Mouse (Mus musculus): ENCODE results near the gene Bcl9l. TPM values are rescaled to one million over a fixed set of nuclear protein-coding genes. Genes with fewer than 3 reads are reported as not detected.
A peak's percentile ranks its signal among the peaks of the same experiment; 100 is the strongest.

Gene Bcl9l
- polyA plus RNA-seq, 1 experiment from 2014 or later = 18.5 TPM

DNA sequence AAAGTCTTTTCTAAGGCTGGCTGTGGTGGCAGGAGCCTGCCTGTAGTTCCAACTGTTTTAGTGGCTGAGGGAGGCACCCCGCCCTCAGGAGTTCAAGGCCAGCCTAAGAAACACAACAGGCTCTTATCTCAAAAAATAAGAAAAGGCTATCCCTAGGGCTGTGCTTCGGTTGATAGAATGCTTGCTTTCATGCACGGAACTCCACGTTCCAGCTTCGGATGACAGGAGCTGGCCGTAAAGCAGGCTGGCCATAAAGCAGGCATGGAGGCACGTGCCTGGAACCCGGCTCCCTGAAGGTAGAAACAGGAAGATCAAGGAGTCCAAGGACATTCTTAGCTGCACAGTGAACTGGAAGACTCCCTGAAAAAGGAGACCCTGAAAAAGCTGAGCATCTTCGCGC lies 8.7 kb downstream of the Bcl9l start:
- H3K27ac ChIP-seq = no peak overlapping the region
- 76% methylated on average over 10 of the region's 10 CpGs for WGBS
- no peak for ATAC-seq (ENCODE audit: insufficient number of reproducible peaks, insufficient read depth, low FRiP score, low TSS enrichment)
- H3K9ac ChIP-seq = no peak overlapping the region
- H3K4me3 ChIP-seq = no peak overlapping the region
- H3K4me1 ChIP-seq = peaks cover 92% of the 10 kb centered on the region
- H3K9me3 ChIP-seq = no peaks in the 10 kb centered on the region
- peaks cover 9% of the 10 kb centered on the region; the same call in 1 of the 2 replicates for H3K36me3 ChIP-seq
- H3K4me2 ChIP-seq (replicated peaks) = no peak overlapping the region
- no peaks in the 10 kb centered on the region for H3K27me3 ChIP-seq

DNA sequence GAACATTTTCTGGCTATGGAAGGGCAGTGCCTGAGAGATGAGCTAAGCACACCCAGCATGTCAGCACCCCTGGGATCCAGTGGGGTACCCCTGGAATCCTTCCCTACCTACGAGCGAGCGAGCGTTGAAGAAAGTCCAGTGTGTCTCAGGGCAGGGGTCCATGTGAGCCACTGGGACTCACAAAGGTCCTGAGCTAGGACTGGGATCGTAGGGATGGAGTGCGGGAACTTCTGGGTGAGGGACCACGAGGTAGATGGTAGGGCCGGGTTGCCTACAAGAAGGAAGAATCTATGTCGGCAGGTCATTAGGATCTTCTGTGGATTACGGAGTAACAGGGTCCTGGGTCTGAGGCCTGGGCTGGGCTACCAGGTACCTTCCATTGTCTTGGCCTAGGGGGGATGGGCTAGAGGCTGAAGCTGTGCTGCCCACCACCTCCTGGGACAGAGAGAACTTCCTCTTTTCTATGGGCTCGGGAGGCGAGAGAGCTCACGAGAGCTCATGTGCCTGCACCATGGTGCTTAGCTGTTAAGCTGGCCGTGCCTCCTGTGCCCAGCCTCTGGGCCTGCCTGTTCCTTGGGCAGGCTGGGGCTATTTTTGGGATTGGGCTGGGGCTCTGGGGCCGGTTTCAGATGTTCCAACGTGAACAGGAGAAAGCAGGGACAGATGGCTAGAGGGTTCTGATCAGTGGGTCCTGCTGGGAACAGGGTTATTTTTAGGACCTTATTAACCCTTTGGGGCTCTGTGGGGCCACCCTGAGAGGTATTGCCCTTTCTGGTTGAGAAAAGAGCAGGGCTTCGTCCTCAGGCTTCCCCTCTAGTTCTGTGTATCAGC lies 10.2 kb downstream of the Bcl9l start:
- no peak for ATAC-seq (ENCODE audit: insufficient number of reproducible peaks, insufficient read depth, low FRiP score, low TSS enrichment)

DNA sequence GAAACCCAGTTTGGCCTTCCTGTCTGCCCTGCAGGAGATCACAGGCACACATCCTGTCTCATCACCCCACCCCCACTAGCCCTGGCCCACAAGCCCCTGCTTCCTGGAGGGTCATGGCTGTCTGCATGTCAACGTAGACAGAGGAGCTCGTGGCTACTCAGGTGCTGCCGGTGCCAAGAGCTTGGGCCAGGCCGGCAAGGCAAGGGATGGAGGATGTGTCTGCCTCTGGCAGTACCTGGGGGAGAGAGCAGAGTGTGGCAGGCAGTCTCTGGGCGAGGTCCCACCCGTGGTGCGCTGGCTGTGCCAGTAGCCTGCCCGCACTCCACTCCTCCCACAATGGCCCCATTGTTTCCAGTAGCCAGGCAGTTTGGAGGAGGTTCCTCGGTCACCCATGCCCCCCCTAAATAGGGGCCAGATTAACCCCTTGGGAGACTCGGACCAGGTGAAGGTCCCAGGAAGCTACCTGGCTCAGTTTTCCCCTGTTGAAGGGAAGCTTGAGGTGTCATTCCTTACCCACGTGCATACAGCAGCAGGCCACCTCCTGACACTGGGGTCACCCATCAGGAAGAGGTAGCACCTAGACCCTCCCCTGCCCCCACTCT lies 11.7 kb downstream of the Bcl9l start:
- H3K4me2 ChIP-seq (replicated peaks) = peak overlapping the region; percentile 28
- ATAC-seq (ENCODE audit: insufficient number of reproducible peaks, insufficient read depth, low FRiP score, low TSS enrichment) = no peak
- no peaks in the 10 kb centered on the region for H3K9me3 ChIP-seq
- 5% methylated on average over 11 of the region's 11 CpGs for WGBS
- H3K27ac ChIP-seq = peak overlapping the region; percentile 75
- peaks cover 11% of the 10 kb centered on the region; the same call in 1 of the 2 replicates for H3K36me3 ChIP-seq
- H3K9ac ChIP-seq = no peak overlapping the region; the same call in none of the 2 replicates
- peaks cover 91% of the 10 kb centered on the region for H3K4me1 ChIP-seq
- no peaks in the 10 kb centered on the region for H3K27me3 ChIP-seq
- peak overlapping the region; percentile 10; the same call in 1 of the 2 replicates for H3K4me3 ChIP-seq

More for the DNA sequence above, 10.2 kb downstream of the Bcl9l start:
- Histone ChIP-seq H3K27ac (0 out of 2 replicates have a peak overlapping the region, but pooled peaks have one; percentile 46), H3K9ac (no peak overlapping the region), H3K4me2 (replicated peaks) (0 out of 2 replicates have a peak overlapping the region, but pooled peaks have one; percentile 5), H3K4me3 (no peak overlapping the region), H3K27me3 (no peaks in the 10 kb centered on the region), H3K9me3 (no peaks in the 10 kb centered on the region), H3K36me3 (peaks cover 11% of the 10 kb centered on the region; the same call in 1 of the 2 replicates), H3K4me1 (peaks cover 92% of the 10 kb centered on the region)
- 59% methylated on average over 17 of the region's 17 CpGs for WGBS

DNA sequence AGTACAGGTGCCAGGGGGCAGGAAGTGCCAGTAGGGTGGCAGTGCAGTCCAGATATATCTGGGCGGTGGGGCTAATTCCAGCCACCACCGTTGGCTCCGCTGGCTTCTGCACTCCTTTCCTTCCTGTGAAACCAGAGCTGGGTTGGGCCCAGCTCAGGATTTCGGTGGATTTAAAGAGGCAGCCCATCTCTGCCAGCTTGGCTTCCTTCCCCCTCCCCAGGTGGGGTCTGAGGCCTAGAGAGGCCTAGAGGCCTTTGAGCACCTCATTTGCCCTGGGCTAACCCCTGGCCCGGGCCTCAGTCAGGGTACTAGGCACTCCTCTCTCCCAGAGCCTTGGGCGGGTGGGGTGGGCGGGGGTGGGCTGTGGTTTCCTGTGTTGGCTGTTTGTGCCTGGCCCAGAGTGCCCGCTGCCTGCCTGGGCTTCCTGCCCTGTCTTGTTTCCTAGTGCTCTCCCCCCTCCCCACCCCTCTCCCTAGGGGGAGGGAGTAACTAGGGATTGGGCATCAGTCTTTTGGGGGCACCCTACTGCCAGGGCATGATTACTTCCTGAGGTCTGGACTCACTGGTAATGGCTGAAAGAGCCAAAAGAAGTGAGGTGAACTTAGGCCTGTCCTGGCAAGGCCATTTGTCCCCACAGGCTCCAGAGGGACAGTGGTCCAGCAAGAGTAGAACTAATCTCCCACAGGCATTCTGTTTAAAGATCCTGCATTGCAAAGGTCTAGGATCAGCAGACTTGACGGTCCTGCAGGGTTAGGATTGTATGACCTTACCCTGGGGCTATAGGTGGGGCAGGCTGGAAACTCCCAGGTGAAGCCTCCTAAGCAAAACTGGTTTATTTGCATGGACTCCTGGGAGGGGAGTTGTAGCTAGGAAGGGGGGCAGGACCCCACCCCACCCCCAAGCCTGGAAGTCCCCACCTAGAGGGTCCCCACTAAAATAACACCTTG lies 12.5 kb downstream of the Bcl9l start:
- 18% methylated on average over 9 of the region's 9 CpGs for WGBS
- Histone ChIP-seq H3K9ac (peak overlapping the region; percentile 30; the same call in 1 of the 2 replicates), H3K27me3 (no peaks in the 10 kb centered on the region), H3K4me2 (replicated peaks) (peak overlapping the region; percentile 28), H3K4me3 (peak overlapping the region; percentile 10; the same call in 1 of the 2 replicates), H3K27ac (peak overlapping the region; percentile 75), H3K9me3 (no peaks in the 10 kb centered on the region), H3K4me1 (peaks cover 91% of the 10 kb centered on the region), H3K36me3 (peaks cover 11% of the 10 kb centered on the region; the same call in 1 of the 2 replicates)
- ATAC-seq (ENCODE audit: insufficient number of reproducible peaks, insufficient read depth, low FRiP score, low TSS enrichment) = no peak

DNA sequence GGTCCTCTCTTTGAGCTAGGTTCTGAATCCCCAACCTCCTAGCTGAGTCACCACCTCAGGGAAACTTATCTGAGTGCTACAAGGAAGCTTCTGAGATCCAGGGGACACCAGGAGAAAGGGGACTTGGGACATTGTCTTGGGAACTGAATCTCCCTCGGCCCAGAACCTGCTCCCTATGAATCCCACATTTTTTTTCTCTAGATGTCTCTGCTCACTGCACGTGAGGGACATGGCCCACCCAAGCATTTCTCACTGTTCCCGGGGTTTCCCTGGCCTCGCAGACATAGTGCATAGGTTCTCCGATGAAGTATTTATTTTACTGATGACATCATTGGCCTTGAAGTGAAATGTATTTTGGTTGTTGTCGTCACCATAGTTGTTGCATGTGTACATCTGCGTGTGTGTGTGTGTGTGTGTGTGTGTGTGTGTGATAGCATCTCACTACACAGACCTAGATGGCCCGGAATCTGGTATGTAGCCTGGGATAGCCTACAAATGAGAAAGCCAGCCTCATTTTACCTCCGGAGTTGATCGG lies 13.3 kb downstream of the Bcl9l start:
- ATAC-seq (ENCODE audit: insufficient number of reproducible peaks, insufficient read depth, low FRiP score, low TSS enrichment) = no peak
- H3K9me3 ChIP-seq = no peaks in the 10 kb centered on the region
- no peaks in the 10 kb centered on the region for H3K27me3 ChIP-seq
- H3K4me1 ChIP-seq = peaks cover 91% of the 10 kb centered on the region
- 81% methylated on average over 10 of the region's 10 CpGs for WGBS
- no peak overlapping the region for H3K9ac ChIP-seq
- H3K27ac ChIP-seq = no peak overlapping the region
- H3K36me3 ChIP-seq = peaks cover 15% of the 10 kb centered on the region
- H3K4me3 ChIP-seq = no peak overlapping the region
- H3K4me2 ChIP-seq (replicated peaks) = no peak overlapping the region

DNA sequence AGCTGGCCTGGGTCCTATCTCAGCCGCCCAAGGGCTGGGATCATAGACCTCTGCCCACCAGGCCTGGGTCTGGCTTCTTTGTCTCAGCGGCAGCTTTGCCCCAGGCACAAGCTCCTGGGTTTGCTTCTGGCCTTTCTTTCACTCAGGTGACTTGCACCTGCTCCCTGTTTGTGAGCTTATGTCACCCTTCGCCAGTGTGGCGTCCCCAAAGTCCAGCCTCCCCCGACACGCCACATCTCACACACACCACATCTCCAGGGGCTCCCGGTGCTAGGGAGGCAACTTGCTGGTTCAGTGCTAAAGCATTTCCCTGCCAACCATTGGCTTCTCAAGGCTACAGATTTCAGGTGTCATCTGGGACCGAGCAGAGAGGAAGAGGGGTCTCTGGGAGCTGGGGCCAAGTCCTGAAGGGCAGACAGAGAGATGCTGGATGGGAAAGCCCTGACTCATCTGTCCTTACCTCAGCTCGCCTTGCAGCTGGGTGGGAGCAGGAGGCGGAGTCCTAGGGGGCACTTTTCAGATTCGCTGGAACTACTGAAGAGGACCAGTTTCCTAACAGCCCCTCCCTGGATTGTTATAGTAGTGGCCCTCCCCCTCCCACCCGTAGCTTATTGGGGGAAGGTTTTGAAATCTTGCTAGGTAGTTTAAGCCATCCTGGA lies 14.3 kb downstream of the Bcl9l start:
- Histone ChIP-seq H3K36me3 (peaks cover 16% of the 10 kb centered on the region), H3K4me3 (no peak overlapping the region; the same call in 1 of the 2 replicates), H3K9me3 (no peaks in the 10 kb centered on the region), H3K27ac (peak overlapping the region; percentile 99), H3K27me3 (no peaks in the 10 kb centered on the region), H3K9ac (peak overlapping the region; percentile 27; the same call in 1 of the 2 replicates), H3K4me1 (peaks cover 97% of the 10 kb centered on the region), H3K4me2 (replicated peaks) (peak overlapping the region; percentile 25; the same call in 1 of the 2 replicates)
- no peak for ATAC-seq (ENCODE audit: insufficient number of reproducible peaks, insufficient read depth, low FRiP score, low TSS enrichment)
- WGBS = 39% methylated on average over 12 of the region's 12 CpGs

DNA sequence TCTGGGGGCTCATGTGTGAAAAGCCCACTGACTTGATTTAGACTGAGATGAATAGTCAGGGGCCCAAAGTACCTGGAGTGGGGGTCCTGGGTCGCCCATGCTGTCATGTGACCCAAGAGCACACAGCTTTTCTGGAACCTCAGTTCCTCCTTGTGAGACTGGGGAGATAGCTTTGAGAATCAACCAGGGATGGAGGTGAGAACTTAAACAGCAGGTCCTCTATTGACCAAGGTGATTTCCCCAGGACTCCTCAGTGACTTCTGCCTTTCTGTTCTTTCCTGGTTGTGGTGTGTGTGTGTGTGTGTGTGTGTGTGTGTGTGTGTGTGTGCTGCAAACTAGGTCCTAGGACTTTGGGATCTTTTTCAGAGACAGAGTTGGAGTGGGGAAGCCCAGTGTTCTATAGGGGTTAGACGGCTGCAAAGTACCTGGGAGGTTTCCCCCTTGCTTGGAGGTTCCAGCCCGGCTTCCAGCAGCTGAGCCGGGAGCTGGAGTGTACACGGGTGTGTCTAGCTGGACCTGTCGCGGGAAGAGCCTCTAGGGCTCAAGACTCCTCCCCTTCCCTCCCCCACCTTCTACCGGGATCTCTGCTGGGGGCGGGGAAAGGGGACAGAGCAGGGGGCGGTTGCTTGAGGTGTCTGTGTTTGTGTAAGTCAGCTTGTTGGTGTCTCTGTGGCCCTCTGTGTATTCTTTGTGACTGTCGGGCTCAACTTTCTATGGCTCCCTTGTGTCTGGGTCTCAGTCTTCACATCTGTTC lies 15.2 kb downstream of the Bcl9l start:
- Histone ChIP-seq H3K27me3 (no peaks in the 10 kb centered on the region), H3K4me1 (peaks cover 89% of the 10 kb centered on the region), H3K4me3 (peak overlapping the region; percentile 44), H3K4me2 (replicated peaks) (peak overlapping the region; percentile 88), H3K9ac (peak overlapping the region; percentile 63), H3K27ac (peak overlapping the region; percentile 99), H3K9me3 (no peaks in the 10 kb centered on the region), H3K36me3 (peaks cover 19% of the 10 kb centered on the region)
- 3% methylated on average over 11 of the region's 11 CpGs for WGBS
- ATAC-seq (ENCODE audit: insufficient number of reproducible peaks, insufficient read depth, low FRiP score, low TSS enrichment) = no peak

DNA sequence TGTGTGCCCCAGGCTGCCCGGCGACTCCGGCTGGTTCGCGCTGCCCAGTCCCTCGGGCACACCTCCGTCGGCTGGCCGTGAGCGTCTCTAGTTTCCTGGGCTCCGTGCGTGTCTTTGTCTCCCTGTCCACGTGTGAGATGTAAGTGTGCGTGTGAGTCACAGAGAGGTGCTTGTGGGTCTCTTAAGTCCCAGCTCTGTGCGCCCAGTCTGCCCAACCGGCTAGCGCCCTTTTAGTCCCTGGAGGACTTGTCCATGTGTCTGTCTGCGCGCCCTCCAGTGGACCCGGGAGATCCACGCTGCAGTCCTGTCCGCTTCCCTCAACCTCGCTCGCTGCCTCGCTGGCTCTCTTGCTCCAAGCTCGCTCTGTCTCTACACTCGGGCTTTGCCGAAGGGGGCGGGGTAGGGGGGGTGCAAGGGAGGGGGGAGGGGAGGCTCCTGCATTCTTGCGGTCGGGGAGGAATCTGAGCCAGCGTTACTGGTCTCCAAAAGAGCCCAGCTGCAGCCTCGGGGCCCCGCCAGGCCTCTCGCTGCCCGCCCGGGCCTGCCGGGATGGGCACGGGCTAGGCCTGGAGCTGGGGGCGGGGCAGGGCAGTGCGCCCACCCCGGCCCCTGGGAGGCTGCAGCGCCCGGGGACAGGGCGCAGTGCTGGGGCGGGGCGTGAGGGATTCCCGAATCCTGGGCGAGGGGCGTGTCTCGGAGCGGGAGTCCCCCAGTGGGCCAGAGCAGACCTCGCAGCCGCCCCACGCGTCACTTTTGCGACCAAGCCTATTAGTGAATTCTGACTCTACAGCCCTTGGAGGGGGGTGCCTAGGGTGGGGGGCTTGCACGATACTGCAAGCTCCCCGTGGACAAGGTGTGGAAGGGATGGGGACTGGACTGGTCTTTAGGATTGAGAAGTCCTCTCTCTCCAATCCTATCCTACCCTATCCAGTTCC lies 16.1 kb downstream of the Bcl9l start:
- Histone ChIP-seq H3K27me3 (no peaks in the 10 kb centered on the region), H3K4me2 (replicated peaks) (peak overlapping the region; percentile 88), H3K9ac (peak overlapping the region; percentile 63), H3K9me3 (no peaks in the 10 kb centered on the region), H3K27ac (peak overlapping the region; percentile 99), H3K4me3 (peak overlapping the region; percentile 44), H3K36me3 (peaks cover 26% of the 10 kb centered on the region), H3K4me1 (peaks cover 80% of the 10 kb centered on the region)
- under 1% methylated on average over 59 of the region's 59 CpGs for WGBS
- ATAC-seq (ENCODE audit: insufficient number of reproducible peaks, insufficient read depth, low FRiP score, low TSS enrichment) = peak; percentile 72

DNA sequence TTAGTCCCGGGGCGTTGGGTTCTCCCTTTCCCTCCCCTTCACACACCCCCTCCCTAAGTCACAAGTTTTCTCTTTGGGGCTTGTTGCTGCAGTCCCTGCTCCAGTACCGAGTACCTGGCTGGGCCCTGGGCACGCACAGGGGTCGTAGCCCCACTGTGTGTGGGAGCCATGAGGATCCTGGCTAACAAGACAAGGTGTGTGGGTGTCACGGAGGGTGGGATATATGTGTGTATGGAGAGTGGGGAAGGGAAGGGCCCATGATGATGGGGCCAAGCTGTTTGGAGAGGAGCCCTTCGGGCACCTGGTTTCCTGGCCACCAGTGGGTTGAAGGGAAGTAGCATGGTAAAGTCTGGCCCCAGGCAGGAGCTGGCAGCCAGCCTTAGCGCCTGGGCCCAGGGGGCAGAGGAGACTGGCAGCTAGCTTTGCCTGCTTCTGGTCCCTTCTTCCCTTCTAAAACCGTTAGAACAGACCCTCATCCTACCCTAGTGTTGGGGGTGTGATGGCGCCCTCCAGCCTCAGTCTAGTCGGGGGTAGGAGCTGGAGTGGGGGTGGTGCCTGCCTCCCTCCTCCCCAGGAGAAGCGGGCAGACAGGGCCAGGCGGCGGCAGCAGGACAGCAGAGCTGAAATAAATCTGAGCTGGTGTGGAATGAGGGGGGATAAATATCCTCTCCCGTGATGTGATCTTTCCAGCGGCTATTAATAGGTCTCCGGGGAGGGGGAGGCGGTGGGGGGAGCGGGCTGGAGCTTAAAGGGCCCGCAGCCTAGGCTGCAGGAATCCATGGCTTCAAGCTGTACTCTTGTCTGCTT lies 16.9 kb downstream of the Bcl9l start:
- ATAC-seq (ENCODE audit: insufficient number of reproducible peaks, insufficient read depth, low FRiP score, low TSS enrichment) = peak; percentile 11; the same call in 1 of the 2 replicates
- peak overlapping the region; percentile 63 for H3K9ac ChIP-seq
- peak overlapping the region; percentile 88 for H3K4me2 ChIP-seq (replicated peaks)
- H3K4me1 ChIP-seq = peaks cover 72% of the 10 kb centered on the region
- peaks cover 27% of the 10 kb centered on the region for H3K36me3 ChIP-seq
- no peaks in the 10 kb centered on the region for H3K9me3 ChIP-seq
- peak overlapping the region; percentile 99 for H3K27ac ChIP-seq
- no peaks in the 10 kb centered on the region for H3K27me3 ChIP-seq
- WGBS = 1% methylated on average over 20 of the region's 20 CpGs
- peak overlapping the region; percentile 44 for H3K4me3 ChIP-seq

Data from embryonic facial prominence, embryonic 12.5 days (tissue).